Mouse (Mus musculus) embryonic facial prominence, embryonic 12.5 days (tissue): Measurements from ENCODE around the gene E2f4. TPM values are rescaled to one million over a fixed set of nuclear protein-coding genes. Genes with fewer than 3 reads are reported as not detected.
"Not testable (repeated sequence)": the region's sequence is repeated elsewhere in the genome, so short reads cannot be mapped to it uniquely, and the experiment has no call there.

Experiments used
- ATAC-seq: fragments of 200-750 bp; cut with Nextera tagmentation; 2 replicates; pipeline ENCODE4 v1.8.0; 2017; ENCODE audit not compliant: insufficient number of reproducible peaks, insufficient read depth, low FRiP score, low TSS enrichment
- H3K27ac ChIP-seq: fragments of 300-500 bp; sonication (generic); 2 replicates; pipeline ENCODE4 v1.5.1; 2016; ENCODE audit warnings: mild to moderate bottlenecking
- H3K27me3 ChIP-seq: fragments of 300-500 bp; sonication (generic); 2 replicates; pipeline ENCODE4 v1.6.1; 2016; ENCODE audit warnings: mild to moderate bottlenecking, moderate library complexity
- H3K36me3 ChIP-seq: fragments of 300-500 bp; sonication (generic); 2 replicates; pipeline ENCODE4 v1.6.1; 2016; ENCODE audit warnings: mild to moderate bottlenecking
- H3K4me1 ChIP-seq: fragments of 300-500 bp; sonication (generic); 2 replicates; pipeline ENCODE4 v1.6.1; 2016
- H3K4me2 ChIP-seq: fragments of 300-500 bp; sonication (generic); replicated peaks from 2 replicates; pipeline ENCODE4 v1.6.1; 2016; ENCODE audit warnings: mild to moderate bottlenecking, moderate library complexity
- H3K4me3 ChIP-seq: fragments of 300-500 bp; sonication (generic); 2 replicates; pipeline ENCODE4 v1.5.1; 2016; ENCODE audit warnings: mild to moderate bottlenecking
- H3K9ac ChIP-seq: fragments of 300-500 bp; sonication (generic); 2 replicates; pipeline ENCODE4 v1.6.1; 2016; ENCODE audit warnings: mild to moderate bottlenecking, moderate library complexity
- H3K9me3 ChIP-seq: fragments of 300-500 bp; sonication (generic); 2 replicates; pipeline ENCODE4 v1.6.1; 2016; ENCODE audit warnings: mild to moderate bottlenecking, moderate library complexity
- WGBS: fragments of 180-500 bp; shearing (Covaris S2); methylation state at CpG from one replicate; pipeline ENCODE4 v1.1.7; 2016; 5-methylcytosine and 5-hydroxymethylcytosine counted together
- polyA plus RNA-seq: library from polyadenylated mRNA; unstranded; fragments of >200 nt; fragmentation: Nextera tagmentation; extraction: Ambion mirVana; gene quantifications from 2 replicates; pipeline ENCODE4 v1.2.1, GENCODE M21; 2016

E2f4 gene
- polyA plus RNA-seq, 1 experiment from 2014 or later, result 81.1 TPM

DNA sequence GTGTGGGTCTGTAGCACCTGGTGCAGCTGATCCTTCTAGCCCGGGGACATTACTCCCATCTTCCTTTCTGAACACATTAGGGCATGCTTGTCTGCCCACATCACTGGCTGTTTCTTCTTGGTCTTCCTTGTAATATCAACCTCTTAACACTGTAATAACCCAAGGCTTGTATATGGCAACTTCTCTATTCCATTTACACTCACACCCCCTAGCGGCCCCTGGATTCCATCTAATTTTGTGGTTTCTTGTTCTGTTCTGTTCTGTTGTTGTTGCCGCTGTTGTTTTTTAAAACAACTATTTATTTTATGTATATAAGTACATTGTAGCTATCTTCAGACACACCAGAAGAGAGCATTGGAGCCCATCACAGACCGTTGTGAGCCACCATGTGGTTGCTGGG, 10.6 kb upstream of the E2f4 start:
- Histone ChIP-seq H3K27me3 (peaks cover 11% of the 10 kb centered on the region), H3K4me3 (no peak overlapping the region), H3K9ac (no peak overlapping the region), H3K4me2 (no peak overlapping the region), H3K4me1 (peaks cover 24% of the 10 kb centered on the region), H3K9me3 (no peaks in the 10 kb centered on the region), H3K27ac (no peak overlapping the region), H3K36me3 (peaks cover 20% of the 10 kb centered on the region)
- 89% methylated on average over 4 of the region's 4 CpGs for WGBS
- no peak for ATAC-seq

DNA sequence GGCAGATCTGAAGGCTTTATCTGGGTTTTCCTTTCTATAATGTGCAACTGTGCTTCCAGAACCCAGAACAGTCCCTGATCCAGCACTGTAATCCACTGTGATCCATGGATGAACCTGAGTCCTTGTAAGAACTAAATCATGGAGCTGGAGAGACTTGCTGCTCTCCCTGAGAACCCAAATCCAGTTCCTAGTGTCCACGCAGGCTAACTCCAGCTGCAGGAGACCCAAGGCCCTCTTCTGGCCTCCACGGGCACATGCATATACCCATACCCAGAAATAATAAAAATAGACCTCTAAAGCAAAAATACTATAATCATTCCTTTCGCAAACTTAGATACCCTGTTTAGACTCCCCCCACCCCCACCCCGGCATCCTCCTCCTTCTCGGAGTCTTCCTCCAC, 9.2 kb upstream of the E2f4 start:
- Histone ChIP-seq H3K9ac (no peak overlapping the region), H3K36me3 (peaks cover 12% of the 10 kb centered on the region; the same call in 1 of the 2 replicates), H3K4me2 (peak overlapping the region; percentile 84), H3K9me3 (no peaks in the 10 kb centered on the region), H3K27me3 (peaks cover 12% of the 10 kb centered on the region), H3K4me1 (peaks cover 24% of the 10 kb centered on the region), H3K4me3 (peak overlapping the region; percentile 44), H3K27ac (no peak overlapping the region)
- ATAC-seq, result no peak
- 81% methylated on average over 5 of the region's 5 CpGs for WGBS

DNA sequence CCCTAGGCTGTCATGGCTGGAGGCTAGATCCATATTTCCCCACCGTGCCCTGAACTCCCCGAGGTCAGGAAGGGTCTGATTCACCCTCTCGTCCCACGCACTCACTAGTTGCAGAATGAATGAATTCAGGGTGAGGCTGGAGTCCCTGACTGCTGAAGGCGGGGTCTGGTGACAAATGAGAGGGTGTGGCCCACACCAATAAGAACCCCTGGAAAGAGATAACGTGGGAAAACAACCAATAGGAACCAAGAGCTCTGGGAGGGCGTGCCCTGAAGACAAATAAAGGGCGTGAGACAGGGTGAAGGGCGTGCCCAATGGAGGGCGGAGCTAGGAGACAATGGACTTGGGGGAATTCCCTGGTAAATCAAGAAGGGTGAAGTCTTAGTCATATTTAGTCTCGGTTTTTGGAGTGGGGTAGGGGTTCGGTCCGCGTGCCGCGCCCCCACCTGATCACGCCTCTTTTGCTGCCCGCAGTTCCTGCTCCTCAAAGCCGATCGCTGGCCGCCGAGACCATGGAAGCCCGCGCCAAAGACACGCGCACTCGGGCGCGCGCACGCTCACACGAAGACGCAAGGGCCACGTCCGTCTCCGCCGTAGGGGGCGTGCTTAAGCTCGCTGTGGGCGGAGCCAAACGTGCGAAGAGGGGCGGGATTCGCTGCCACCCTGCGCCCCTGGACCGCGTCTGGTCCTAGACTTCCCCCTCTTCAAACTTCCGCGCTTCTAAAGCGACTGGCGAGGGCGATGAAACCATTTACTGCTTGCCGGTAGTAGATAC, 8.3 kb upstream of the E2f4 start:
- peak overlapping the region; percentile 52; the same call in 1 of the 2 replicates for H3K27ac ChIP-seq
- ATAC-seq, result peak; percentile 87
- WGBS, result under 1% methylated on average over 53 of the region's 53 CpGs
- H3K4me2 ChIP-seq, result peak overlapping the region; percentile 84
- H3K9me3 ChIP-seq, result no peaks in the 10 kb centered on the region
- peak overlapping the region; percentile 44 for H3K4me3 ChIP-seq
- peak overlapping the region; percentile 48 for H3K9ac ChIP-seq
- peaks cover 9% of the 10 kb centered on the region; the same call in 1 of the 2 replicates for H3K36me3 ChIP-seq
- H3K27me3 ChIP-seq, result peaks cover 19% of the 10 kb centered on the region
- H3K4me1 ChIP-seq, result peaks cover 24% of the 10 kb centered on the region

DNA sequence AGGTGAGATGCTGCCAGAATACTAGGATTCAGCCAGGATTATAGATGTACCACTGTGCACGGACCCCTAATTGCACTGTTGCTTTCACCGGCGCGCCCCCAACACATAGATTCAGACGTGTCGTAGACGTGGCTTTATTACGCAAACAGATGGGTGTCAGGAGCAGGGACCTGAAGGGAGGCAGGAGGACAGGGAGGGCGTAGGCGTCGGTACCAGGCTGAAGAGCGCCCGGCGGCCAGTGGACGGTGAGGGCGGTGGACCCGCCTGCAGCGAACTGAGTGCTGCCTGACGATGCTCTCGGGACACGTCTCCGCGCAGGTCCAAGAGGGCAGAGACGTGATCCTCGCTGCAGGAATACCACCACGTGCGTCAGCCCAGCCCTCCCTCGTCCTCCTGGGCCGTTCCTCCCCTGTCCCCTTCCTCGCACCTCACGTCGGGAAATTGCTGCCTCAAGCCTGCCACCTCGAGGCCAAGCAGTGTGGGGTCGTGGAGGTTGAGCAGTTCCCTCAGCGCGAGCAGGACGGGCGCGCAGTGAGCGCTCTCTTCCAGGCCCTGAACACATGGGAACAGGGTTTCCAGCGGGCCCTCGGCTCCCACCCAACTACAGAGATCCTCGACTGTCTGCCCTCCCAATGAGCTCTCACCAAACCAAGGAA, 7.5 kb upstream of the E2f4 start, which contains the start of gene 4931428F04Rik:
4931428F04Rik (minus strand) TSS at position 60 of the 656 bp plus-strand sequence.
- H3K27me3 ChIP-seq, result peaks cover 19% of the 10 kb centered on the region
- peaks cover 24% of the 10 kb centered on the region for H3K4me1 ChIP-seq
- 0 out of 2 replicates have a peak, but pooled peaks cover 5% of the 10 kb centered on the region for H3K36me3 ChIP-seq
- H3K4me2 ChIP-seq, result peak within 1 kb of the TSS; percentile 84
- peak within 1 kb of the TSS; percentile 48 for H3K9ac ChIP-seq
- WGBS, result 2% methylated on average over 43 of the region's 43 CpGs
- H3K9me3 ChIP-seq, result no peaks in the 10 kb centered on the region
- peak within 1 kb of the TSS; percentile 52; the same call in 1 of the 2 replicates for H3K27ac ChIP-seq
- peak within 1 kb of the TSS; percentile 44 for H3K4me3 ChIP-seq
- ATAC-seq, result peak; percentile 10; the same call in 1 of the 2 replicates

DNA sequence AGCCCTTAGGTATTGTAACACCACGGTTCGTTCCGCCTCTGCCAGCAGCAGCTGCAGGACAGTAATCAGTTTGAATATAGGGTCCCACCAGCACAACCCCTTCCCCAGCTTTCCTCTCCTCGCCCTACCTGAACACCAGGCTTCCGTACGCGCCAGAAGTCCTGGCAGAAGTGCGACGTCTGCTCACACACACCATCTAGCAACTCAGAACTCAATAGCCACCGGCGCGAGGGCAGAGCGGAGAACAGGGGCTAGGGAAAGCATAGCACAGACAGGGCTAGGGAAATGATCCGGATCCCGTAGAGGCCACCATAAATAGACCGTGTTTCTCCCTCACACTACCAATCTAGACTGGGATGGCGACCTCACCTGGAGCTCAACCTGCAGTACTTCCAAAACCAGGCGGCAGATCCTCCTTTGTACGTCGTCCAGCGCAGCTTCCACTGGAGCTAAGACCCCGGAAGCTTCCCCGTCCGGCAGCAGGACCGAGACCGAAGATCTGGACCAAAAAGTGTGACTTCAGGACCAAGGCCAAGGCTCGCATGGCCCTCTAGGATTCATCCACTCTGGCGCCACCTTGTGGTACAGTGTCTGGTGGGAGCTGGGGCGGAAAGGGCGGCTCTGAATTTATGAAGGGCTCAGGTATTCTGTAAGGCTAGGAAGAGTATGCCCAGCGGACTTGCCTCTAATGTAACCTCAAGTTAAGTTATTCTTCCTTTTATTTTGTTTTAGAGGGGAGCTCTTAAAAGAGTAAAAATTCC, 6.7 kb upstream of the E2f4 start:
- peak overlapping the region; percentile 84 for H3K4me2 ChIP-seq
- peaks cover 24% of the 10 kb centered on the region for H3K4me1 ChIP-seq
- peaks cover 19% of the 10 kb centered on the region for H3K27me3 ChIP-seq
- no peak overlapping the region for H3K9ac ChIP-seq
- H3K4me3 ChIP-seq, result peak overlapping the region; percentile 44
- H3K36me3 ChIP-seq, result no peaks in the 10 kb centered on the region
- 5% methylated on average over 31 of the region's 31 CpGs for WGBS
- H3K9me3 ChIP-seq, result no peaks in the 10 kb centered on the region
- no peak overlapping the region for H3K27ac ChIP-seq
- ATAC-seq, result no peak

DNA sequence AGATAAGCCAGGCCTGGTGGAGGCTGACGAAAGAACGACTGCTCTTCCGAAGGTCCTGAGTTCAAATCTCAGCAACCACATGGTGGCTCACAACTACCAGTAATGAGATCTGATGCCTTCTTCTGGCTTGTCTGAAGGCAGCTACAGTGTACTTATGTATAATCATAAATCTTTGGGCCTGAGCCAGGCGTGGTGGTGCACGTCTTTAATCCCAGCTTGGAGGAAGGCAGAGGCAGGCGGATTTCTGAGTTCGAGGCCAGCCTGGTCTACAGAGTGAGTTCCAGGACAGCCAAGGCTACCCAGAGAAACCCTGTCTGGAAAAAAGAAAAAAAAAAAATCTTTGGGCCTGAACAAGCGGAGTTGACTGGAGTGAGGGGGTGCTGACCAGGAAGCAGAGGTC, 6.1 kb upstream of the E2f4 start:
- not testable (repeated sequence) for H3K9ac ChIP-seq, H3K4me3 ChIP-seq, H3K4me2 ChIP-seq, ATAC-seq, H3K27ac ChIP-seq, H3K9me3 ChIP-seq, H3K36me3 ChIP-seq
- Histone ChIP-seq H3K27me3 (peaks cover 19% of the 10 kb centered on the region), H3K4me1 (peaks cover 24% of the 10 kb centered on the region)
- WGBS, result 87% methylated on average over 8 of the region's 8 CpGs

DNA sequence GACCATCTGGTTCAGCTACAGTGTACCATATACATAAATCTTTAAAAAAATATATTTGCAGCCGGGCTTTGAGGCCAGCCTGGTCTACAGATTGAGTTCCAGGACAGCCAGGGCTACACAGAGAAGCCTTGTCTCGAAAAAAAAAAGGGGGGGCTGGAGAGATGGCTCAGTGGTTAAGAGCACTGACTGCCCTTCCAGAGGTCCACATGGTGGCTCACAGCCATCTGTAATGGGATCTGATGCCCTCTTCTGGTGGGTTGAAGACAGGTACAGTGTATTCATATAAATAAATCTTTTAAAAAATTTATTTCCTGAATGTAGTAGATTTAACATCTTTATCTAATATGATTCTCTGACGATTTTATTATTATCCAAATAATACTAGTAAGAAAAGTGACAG, 5.7 kb upstream of the E2f4 start:
- not testable (repeated sequence) for H3K4me3 ChIP-seq, H3K9ac ChIP-seq, H3K27ac ChIP-seq, H3K4me2 ChIP-seq, H3K9me3 ChIP-seq, ATAC-seq, H3K36me3 ChIP-seq
- peaks cover 19% of the 10 kb centered on the region for H3K27me3 ChIP-seq
- peaks cover 24% of the 10 kb centered on the region for H3K4me1 ChIP-seq
- WGBS, result 64% methylated on average over 3 of the region's 3 CpGs

DNA sequence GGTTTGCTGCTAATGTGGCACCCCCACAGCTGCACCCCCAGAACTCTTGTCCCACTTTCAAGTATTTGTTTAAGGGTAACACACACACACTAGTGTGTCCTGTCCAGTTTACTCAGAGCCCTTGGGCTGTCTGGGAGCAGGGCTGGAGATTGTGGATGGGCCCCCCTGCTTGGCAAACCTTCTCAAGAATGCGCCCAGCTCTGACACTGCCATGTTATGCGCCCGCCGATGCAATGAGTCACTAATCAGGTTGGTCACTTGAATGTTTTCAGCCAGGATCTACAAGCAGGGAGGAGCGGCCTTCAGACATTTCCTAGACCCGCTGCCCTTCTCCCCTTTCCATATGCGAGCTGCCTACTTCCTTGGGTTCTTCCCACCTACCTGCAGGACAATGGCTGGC, 5.0 kb upstream of the E2f4 start:
- no peaks in the 10 kb centered on the region for H3K9me3 ChIP-seq
- no peak overlapping the region for H3K4me2 ChIP-seq
- peaks cover 24% of the 10 kb centered on the region for H3K4me1 ChIP-seq
- no peak overlapping the region for H3K4me3 ChIP-seq
- H3K27ac ChIP-seq, result no peak overlapping the region
- no peak for ATAC-seq
- H3K27me3 ChIP-seq, result peaks cover 19% of the 10 kb centered on the region
- no peak overlapping the region for H3K9ac ChIP-seq
- WGBS, result 78% methylated on average over 7 of the region's 7 CpGs
- no peaks in the 10 kb centered on the region for H3K36me3 ChIP-seq

DNA sequence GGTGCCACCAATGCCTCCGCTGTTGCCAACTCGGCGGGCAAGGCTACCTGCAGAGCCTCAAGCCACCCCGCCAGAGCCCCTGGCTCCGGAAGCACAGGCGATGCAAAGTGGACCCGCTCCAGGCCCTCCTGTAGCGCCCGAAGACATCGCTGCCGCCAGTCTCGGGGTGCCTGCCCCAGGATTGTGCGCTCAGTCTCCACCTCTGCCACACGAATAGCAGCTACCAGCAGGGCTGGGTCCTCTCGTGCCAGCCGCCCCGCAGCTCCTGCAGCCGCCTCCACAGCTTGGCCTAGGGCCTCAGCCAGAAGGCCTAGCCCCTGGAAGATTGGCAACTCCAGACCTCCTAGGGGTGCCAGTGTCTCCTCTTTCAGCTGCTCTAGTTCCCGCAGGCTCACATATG, 4.1 kb upstream of the E2f4 start:
- 68% methylated on average over 19 of the region's 19 CpGs for WGBS
- Histone ChIP-seq H3K27ac (no peak overlapping the region), H3K9me3 (no peaks in the 10 kb centered on the region), H3K4me1 (peaks cover 22% of the 10 kb centered on the region), H3K4me2 (no peak overlapping the region), H3K36me3 (no peaks in the 10 kb centered on the region), H3K4me3 (no peak overlapping the region), H3K9ac (no peak overlapping the region), H3K27me3 (peaks cover 19% of the 10 kb centered on the region)
- ATAC-seq, result no peak

DNA sequence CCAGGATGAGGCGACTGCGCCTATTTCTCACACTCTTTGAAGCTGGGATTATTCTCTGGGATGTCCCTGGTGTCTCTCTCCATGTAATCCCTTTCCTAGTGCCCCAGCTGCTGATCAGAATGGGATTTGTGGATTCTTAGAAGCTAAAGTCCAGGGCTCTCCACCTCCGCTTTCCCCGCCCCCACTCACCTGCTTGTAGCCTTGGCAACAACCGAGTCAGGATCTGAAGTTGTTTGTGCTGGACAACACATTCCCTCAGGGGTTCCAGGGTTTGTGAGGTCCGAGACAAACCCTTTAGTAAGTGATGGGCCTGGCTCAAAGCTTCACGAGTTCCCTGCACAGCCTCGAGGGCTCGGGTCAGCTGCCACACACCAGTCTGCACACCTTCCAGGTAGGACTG, 2.7 kb upstream of the E2f4 start:
- no peak for ATAC-seq
- Histone ChIP-seq H3K9me3 (no peaks in the 10 kb centered on the region), H3K27me3 (peaks cover 19% of the 10 kb centered on the region), H3K4me2 (0 out of 2 replicates have a peak overlapping the region, but pooled peaks have one; percentile 8), H3K27ac (no peak overlapping the region), H3K4me1 (peaks cover 22% of the 10 kb centered on the region), H3K9ac (no peak overlapping the region), H3K36me3 (peaks cover 7% of the 10 kb centered on the region), H3K4me3 (no peak overlapping the region)
- 62% methylated on average over 9 of the region's 9 CpGs for WGBS

DNA sequence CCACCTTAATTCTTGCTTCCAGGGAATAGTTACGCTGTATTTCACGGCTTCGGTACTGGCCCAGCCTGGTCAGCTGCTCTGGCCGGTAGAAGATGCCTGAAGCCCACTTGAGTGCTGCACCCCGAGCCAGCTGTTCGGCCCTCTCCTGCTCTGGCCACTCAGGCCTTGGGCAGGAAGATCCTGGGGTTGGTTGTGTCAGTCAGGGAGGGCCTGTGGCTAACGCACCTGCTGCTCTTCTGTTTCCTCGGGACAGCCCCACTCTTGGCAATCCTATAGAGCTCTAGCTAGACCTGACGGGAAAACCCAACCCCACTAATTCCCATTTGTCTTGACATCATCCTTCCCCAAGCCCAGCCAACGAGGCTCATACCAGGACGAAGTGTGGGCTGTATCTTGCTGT, 2.2 kb upstream of the E2f4 start:
- no peak overlapping the region for H3K9ac ChIP-seq
- H3K36me3 ChIP-seq, result peaks cover 12% of the 10 kb centered on the region
- no peak for ATAC-seq
- WGBS, result 73% methylated on average over 11 of the region's 11 CpGs
- peaks cover 17% of the 10 kb centered on the region for H3K4me1 ChIP-seq
- no peak overlapping the region for H3K27ac ChIP-seq
- H3K27me3 ChIP-seq, result peaks cover 14% of the 10 kb centered on the region
- no peaks in the 10 kb centered on the region for H3K9me3 ChIP-seq
- no peak overlapping the region for H3K4me3 ChIP-seq
- H3K4me2 ChIP-seq, result no peak overlapping the region
